Mouse (Mus musculus): ENCODE results near the gene Slx4ip. TPM values are rescaled to one million over a fixed set of nuclear protein-coding genes. Genes with fewer than 3 reads are reported as not detected.

Gene Slx4ip
- polyA plus RNA-seq, 1 experiment from 2014 or later = 4.0 TPM

- H3K36me3 ChIP-seq (ENCODE audit: inconsistent target) = no peaks in the 10 kb centered on the region
- no peaks in the 10 kb centered on the region for H3K79me2 ChIP-seq (ENCODE audit: inconsistent target)
- WGBS (ENCODE audit: missing documents) = 96% methylated on average over 9 of the region's 10 CpGs
- no peak overlapping the region for H3K27ac ChIP-seq
- H3K4me3 ChIP-seq (ENCODE audit: inconsistent target) = no peak overlapping the region
These were observed 90.3 kb downstream of the Slx4ip start for GRCm38 (mm10) chr2:136981062-136981879.

GRCm38 (mm10) chr2:136983959-136984358 lies 92.9 kb downstream of the Slx4ip start:
- H3K27ac ChIP-seq = no peak overlapping the region
- no peak overlapping the region for H3K4me3 ChIP-seq (ENCODE audit: inconsistent target)
- 94% methylated on average over 2 of the region's 2 CpGs for WGBS (ENCODE audit: missing documents)
- no peaks in the 10 kb centered on the region for H3K79me2 ChIP-seq (ENCODE audit: inconsistent target)
- no peaks in the 10 kb centered on the region for H3K36me3 ChIP-seq (ENCODE audit: inconsistent target)

- H3K36me3 ChIP-seq (ENCODE audit: inconsistent target) = no peaks in the 10 kb centered on the region
- no peaks in the 10 kb centered on the region for H3K79me2 ChIP-seq (ENCODE audit: inconsistent target)
- H3K4me3 ChIP-seq (ENCODE audit: inconsistent target) = no peak overlapping the region
- WGBS (ENCODE audit: missing documents) = 94% methylated on average over 6 of the region's 6 CpGs
- no peak overlapping the region for H3K27ac ChIP-seq
These were observed 95.1 kb downstream of the Slx4ip start for GRCm38 (mm10) chr2:136985998-136986730.

GRCm38 (mm10) chr2:136993116-136993515 lies 102.1 kb downstream of the Slx4ip start:
- 96% methylated on average over 3 of the region's 3 CpGs for WGBS (ENCODE audit: missing documents)
- no peak overlapping the region for H3K4me3 ChIP-seq (ENCODE audit: inconsistent target)
- H3K79me2 ChIP-seq (ENCODE audit: inconsistent target) = no peaks in the 10 kb centered on the region
- no peaks in the 10 kb centered on the region for H3K36me3 ChIP-seq (ENCODE audit: inconsistent target)
- H3K27ac ChIP-seq = no peak overlapping the region

- Histone ChIP-seq H3K36me3 (ENCODE audit: inconsistent target) (no peaks in the 10 kb centered on the region), H3K4me3 (ENCODE audit: inconsistent target) (no peak overlapping the region), H3K79me2 (ENCODE audit: inconsistent target) (no peaks in the 10 kb centered on the region), H3K27ac (no peak overlapping the region)
These were observed 106.1 kb downstream of the Slx4ip start for GRCm38 (mm10) chr2:136997104-136997503.

- Histone ChIP-seq H3K79me2 (ENCODE audit: inconsistent target) (no peaks in the 10 kb centered on the region), H3K27ac (no peak overlapping the region), H3K4me3 (ENCODE audit: inconsistent target) (no peak overlapping the region), H3K36me3 (ENCODE audit: inconsistent target) (no peaks in the 10 kb centered on the region)
- 100% methylated on average over 1 of the region's 1 CpGs for WGBS (ENCODE audit: missing documents)
These were observed 111.0 kb downstream of the Slx4ip start for GRCm38 (mm10) chr2:137002031-137002430.

GRCm38 (mm10) chr2:137006656-137007055 lies 115.6 kb downstream of the Slx4ip start:
- 100% methylated on average over 1 of the region's 1 CpGs for WGBS (ENCODE audit: missing documents)
- no peak overlapping the region for H3K4me3 ChIP-seq (ENCODE audit: inconsistent target)

GRCm38 (mm10) chr2:137011980-137012379 lies 121.0 kb downstream of the Slx4ip start:
- WGBS (ENCODE audit: missing documents) = 63% methylated on average over 1 of the region's 1 CpGs
- no peak overlapping the region for H3K27ac ChIP-seq
- no peaks in the 10 kb centered on the region for H3K36me3 ChIP-seq (ENCODE audit: inconsistent target)
- H3K79me2 ChIP-seq (ENCODE audit: inconsistent target) = no peaks in the 10 kb centered on the region
- H3K4me3 ChIP-seq (ENCODE audit: inconsistent target) = no peak overlapping the region

More at GRCm38 (mm10) chr2:137006656-137007055, 115.6 kb downstream of the Slx4ip start:
- no peaks in the 10 kb centered on the region for H3K36me3 ChIP-seq (ENCODE audit: inconsistent target)
- no peak overlapping the region for H3K27ac ChIP-seq
- H3K79me2 ChIP-seq (ENCODE audit: inconsistent target) = no peaks in the 10 kb centered on the region

- Histone ChIP-seq H3K79me2 (ENCODE audit: inconsistent target) (no peaks in the 10 kb centered on the region), H3K36me3 (ENCODE audit: inconsistent target) (no peaks in the 10 kb centered on the region), H3K27ac (no peak overlapping the region), H3K4me3 (ENCODE audit: inconsistent target) (no peak overlapping the region)
- 94% methylated on average over 3 of the region's 3 CpGs for WGBS (ENCODE audit: missing documents)
These were observed 122.1 kb downstream of the Slx4ip start for GRCm38 (mm10) chr2:137013151-137013550.

GRCm38 (mm10) chr2:137013811-137014350 lies 122.9 kb downstream of the Slx4ip start:
- Histone ChIP-seq H3K36me3 (ENCODE audit: inconsistent target) (no peaks in the 10 kb centered on the region), H3K27ac (no peak overlapping the region), H3K4me3 (ENCODE audit: inconsistent target) (no peak overlapping the region), H3K79me2 (ENCODE audit: inconsistent target) (no peaks in the 10 kb centered on the region)
- WGBS (ENCODE audit: missing documents) = 96% methylated on average over 4 of the region's 4 CpGs

- Histone ChIP-seq H3K4me3 (ENCODE audit: inconsistent target) (no peak overlapping the region), H3K79me2 (ENCODE audit: inconsistent target) (no peaks in the 10 kb centered on the region), H3K27ac (no peak overlapping the region), H3K36me3 (ENCODE audit: inconsistent target) (no peaks in the 10 kb centered on the region)
- 97% methylated on average over 2 of the region's 2 CpGs for whole genome bisulfite sequencing (ENCODE audit: missing documents)
These were observed 123.4 kb downstream of the Slx4ip start for GRCm38 (mm10) chr2:137014423-137014822.

- Histone ChIP-seq H3K27ac (no peak overlapping the region), H3K36me3 (ENCODE audit: inconsistent target) (no peaks in the 10 kb centered on the region), H3K79me2 (ENCODE audit: inconsistent target) (no peaks in the 10 kb centered on the region), H3K4me3 (ENCODE audit: inconsistent target) (no peak overlapping the region)
- 100% methylated on average over 2 of the region's 2 CpGs for WGBS (ENCODE audit: missing documents)
These were observed 153.1 kb downstream of the Slx4ip start for GRCm38 (mm10) chr2:137044122-137044521.

GRCm38 (mm10) chr2:137049367-137049766 lies 158.3 kb downstream of the Slx4ip start:
- Histone ChIP-seq H3K4me3 (ENCODE audit: inconsistent target) (no peak overlapping the region), H3K36me3 (ENCODE audit: inconsistent target) (no peaks in the 10 kb centered on the region), H3K27ac (no peak overlapping the region), H3K79me2 (ENCODE audit: inconsistent target) (no peaks in the 10 kb centered on the region)
- 100% methylated on average over 1 of the region's 2 CpGs for WGBS (ENCODE audit: missing documents)

- Histone ChIP-seq H3K79me2 (ENCODE audit: inconsistent target) (no peaks in the 10 kb centered on the region), H3K27ac (no peak overlapping the region), H3K36me3 (ENCODE audit: inconsistent target) (no peaks in the 10 kb centered on the region), H3K4me3 (ENCODE audit: inconsistent target) (no peak overlapping the region)
- WGBS (ENCODE audit: missing documents) = 100% methylated on average over 1 of the region's 1 CpGs
These were observed 158.9 kb downstream of the Slx4ip start for GRCm38 (mm10) chr2:137049906-137050305.

GRCm38 (mm10) chr2:137063829-137064228 lies 172.8 kb downstream of the Slx4ip start:
- no peak overlapping the region for H3K4me3 ChIP-seq (ENCODE audit: inconsistent target)
- no peak overlapping the region for H3K27ac ChIP-seq
- no peaks in the 10 kb centered on the region for H3K79me2 ChIP-seq (ENCODE audit: inconsistent target)
- 0 out of 2 replicates have a peak, but pooled peaks cover 4% of the 10 kb centered on the region for H3K36me3 ChIP-seq (ENCODE audit: inconsistent target)
- WGBS (ENCODE audit: missing documents) = 90% methylated on average over 1 of the region's 1 CpGs

All from macrophage (primary cell).